Mouse (Mus musculus) liver, embryonic 16.5 days (tissue): ENCODE measurements around the gene Mamdc4. TPM values are rescaled to one million over a fixed set of nuclear protein-coding genes. Genes with fewer than 3 reads are reported as not detected.
"Not testable (repeated sequence)": the region's sequence is repeated elsewhere in the genome, so short reads cannot be mapped to it uniquely, and the experiment has no call there.

Experiments used
- ATAC-seq: fragments of 200-750 bp; cut with Nextera tagmentation; 2 replicates; pipeline ENCODE4 v1.8.0; 2017; ENCODE audit warnings: low read depth, mild to moderate bottlenecking, moderate number of reproducible peaks, moderate library complexity
- H3K27ac ChIP-seq: fragments of 300-500 bp; sonication (generic); 2 replicates; pipeline ENCODE4 v1.5.1; 2014; ENCODE audit warnings: mild to moderate bottlenecking, low read length
- H3K27me3 ChIP-seq: fragments of 300-500 bp; sonication (generic); 2 replicates; pipeline ENCODE4 v1.6.1; 2014; ENCODE audit warnings: low read depth, low read length, mixed read lengths; ENCODE audit not compliant: control insufficient read depth, insufficient read depth
- H3K36me3 ChIP-seq: fragments of 300-500 bp; sonication (generic); 2 replicates; pipeline ENCODE4 v1.6.1; 2014; ENCODE audit warnings: mild to moderate bottlenecking; ENCODE audit not compliant: control insufficient read depth, insufficient read depth
- H3K4me1 ChIP-seq: fragments of 300-500 bp; sonication (generic); 2 replicates; pipeline ENCODE4 v1.6.1; 2014; ENCODE audit warnings: low read depth, low read length, mixed read lengths; ENCODE audit not compliant: control insufficient read depth
- H3K4me2 ChIP-seq: fragments of 300-500 bp; sonication (generic); 2 replicates; pipeline ENCODE4 v1.6.1; 2014; ENCODE audit warnings: low read depth, low read length, mixed read lengths
- H3K4me3 ChIP-seq: fragments of 300-500 bp; sonication (generic); 2 replicates; pipeline ENCODE4 v1.5.1; 2014; ENCODE audit warnings: low read depth, mild to moderate bottlenecking, low read length
- H3K9ac ChIP-seq: fragments of 300-500 bp; sonication (generic); 2 replicates; pipeline ENCODE4 v1.6.1; 2014; ENCODE audit warnings: low read depth, low read length
- H3K9me3 ChIP-seq: fragments of 300-500 bp; sonication (generic); replicated peaks from 2 replicates; pipeline ENCODE4 v1.6.1; 2016; ENCODE audit warnings: low read length; ENCODE audit not compliant: control insufficient read depth
- WGBS: fragments of 180-500 bp; shearing (Covaris S2); extraction: QIAGEN DNeasy Blood & Tissue Kit; methylation state at CpG from one replicate; pipeline ENCODE4 v1.1.7; 2014; ENCODE audit not compliant: insufficient replicate concordance; 5-methylcytosine and 5-hydroxymethylcytosine counted together
- polyA plus RNA-seq: library from polyadenylated mRNA; unstranded; fragments of >200 nt; fragmentation: Nextera tagmentation; extraction: Ambion mirVana; gene quantifications from 2 replicates; pipeline ENCODE4 v1.2.1, GENCODE M21; 2015

Gene Mamdc4
- polyA plus RNA-seq, 1 experiment from 2014 or later = 7.2 TPM

DNA sequence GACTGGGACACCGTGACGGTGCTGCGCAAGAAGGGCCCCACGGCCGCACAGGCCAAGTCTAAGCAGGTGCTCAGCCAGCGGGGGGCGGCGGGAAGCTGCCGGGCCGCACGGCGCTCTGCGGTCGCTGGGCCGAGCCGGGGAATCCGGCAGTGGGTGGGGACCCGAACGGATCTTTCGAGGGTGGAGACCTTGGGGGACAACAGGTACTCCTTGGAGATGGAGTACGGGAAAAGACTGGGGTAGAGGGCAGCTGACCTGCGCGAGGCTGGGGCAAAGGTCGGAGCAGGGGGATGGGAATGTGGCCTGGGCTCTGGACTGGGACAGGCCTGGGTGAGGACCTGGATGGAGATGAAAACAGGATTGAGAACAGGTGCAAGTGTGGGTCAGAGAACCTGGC, 16.7 kb downstream of the Mamdc4 start:
- WGBS = 0% methylated on average over 24 of the region's 24 CpGs
- peak; percentile 53 for ATAC-seq
- no peaks in the 10 kb centered on the region for H3K27me3 ChIP-seq
- peak overlapping the region; percentile 79 for H3K27ac ChIP-seq
- H3K4me2 ChIP-seq = peak overlapping the region; percentile 87
- H3K9ac ChIP-seq = peak overlapping the region; percentile 94
- H3K9me3 ChIP-seq = no peaks in the 10 kb centered on the region
- H3K36me3 ChIP-seq = peaks cover 18% of the 10 kb centered on the region
- peaks cover 22% of the 10 kb centered on the region for H3K4me1 ChIP-seq
- H3K4me3 ChIP-seq = peak overlapping the region; percentile 87

DNA sequence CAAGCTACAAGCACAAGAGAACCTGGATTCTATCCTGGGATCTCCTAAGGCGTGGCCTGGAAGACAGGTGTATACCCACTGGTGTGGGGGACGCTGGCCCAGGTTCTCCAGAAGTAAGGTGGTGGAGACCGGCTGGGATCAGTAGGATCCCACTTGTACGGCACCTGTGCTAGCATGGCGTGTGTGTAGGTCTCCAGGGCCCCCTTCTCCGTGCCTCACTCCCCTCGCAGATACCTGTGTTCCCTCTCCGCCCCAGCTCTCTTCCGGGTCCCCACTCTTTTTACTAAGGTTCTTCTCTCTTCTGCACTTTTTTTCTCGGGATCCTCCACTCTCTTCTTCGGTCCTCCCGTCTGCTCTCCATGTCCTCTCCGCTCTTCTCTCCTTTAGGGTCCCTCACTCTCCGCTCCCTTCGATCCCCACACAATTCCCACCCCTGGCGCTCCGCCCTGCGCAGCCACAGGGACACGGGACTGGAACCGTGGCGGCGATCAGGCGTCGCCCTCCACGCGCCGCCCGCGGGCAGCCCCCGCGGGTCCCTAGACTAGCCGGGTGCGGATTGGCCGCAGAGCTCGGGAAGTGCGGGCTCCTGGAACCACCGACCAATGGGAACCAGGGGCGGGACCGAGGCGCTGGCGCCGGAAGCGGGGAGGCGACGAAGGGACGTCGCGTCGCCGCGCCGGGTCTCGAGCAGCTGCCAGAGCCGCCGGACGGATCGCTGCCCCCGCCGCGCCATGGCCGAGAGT, 17.3 kb downstream of the Mamdc4 start, which contains the start of gene Edf1:
Gene Edf1 (plus strand): TSS at position 627 of the 743 bp plus-strand sequence.
- Histone ChIP-seq H3K9ac (peak within 1 kb of the TSS; percentile 94), H3K36me3 (peaks cover 13% of the 10 kb centered on the region), H3K27ac (peak within 1 kb of the TSS; percentile 79), H3K27me3 (no peaks in the 10 kb centered on the region), H3K4me3 (peak within 1 kb of the TSS; percentile 87), H3K9me3 (no peaks in the 10 kb centered on the region), H3K4me2 (peak within 1 kb of the TSS; percentile 93), H3K4me1 (peaks cover 22% of the 10 kb centered on the region)
- peak; percentile 99 for ATAC-seq
- WGBS = under 1% methylated on average over 60 of the region's 61 CpGs

DNA sequence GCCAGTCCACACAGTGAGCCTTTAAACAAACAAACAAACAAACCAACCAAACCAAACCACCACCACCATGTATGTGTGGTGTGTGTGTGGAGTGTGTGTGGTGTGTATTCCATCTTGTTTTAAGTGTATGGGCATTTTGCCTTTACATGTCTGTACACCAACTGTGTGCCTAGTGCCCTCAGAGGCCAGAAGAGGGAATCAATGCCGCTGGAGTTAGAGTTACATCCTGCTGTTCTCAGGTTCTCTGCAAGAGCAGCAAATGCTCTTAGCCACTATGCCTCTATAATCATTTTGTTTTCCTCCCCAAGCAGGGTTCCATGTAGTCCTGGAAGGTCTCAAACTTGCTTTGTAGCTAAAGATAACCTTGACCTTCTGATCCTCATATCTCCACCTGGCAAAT, 18.3 kb downstream of the Mamdc4 start:
- H3K4me2 ChIP-seq = no peak overlapping the region
- H3K4me1 ChIP-seq = peaks cover 22% of the 10 kb centered on the region
- 56% methylated on average over 1 of the region's 1 CpGs for WGBS
- no peak overlapping the region for H3K4me3 ChIP-seq
- no peak overlapping the region for H3K27ac ChIP-seq
- ATAC-seq = no peak
- H3K9ac ChIP-seq = no peak overlapping the region
- peaks cover 8% of the 10 kb centered on the region for H3K36me3 ChIP-seq
- H3K9me3 ChIP-seq = no peaks in the 10 kb centered on the region
- H3K27me3 ChIP-seq = no peaks in the 10 kb centered on the region

DNA sequence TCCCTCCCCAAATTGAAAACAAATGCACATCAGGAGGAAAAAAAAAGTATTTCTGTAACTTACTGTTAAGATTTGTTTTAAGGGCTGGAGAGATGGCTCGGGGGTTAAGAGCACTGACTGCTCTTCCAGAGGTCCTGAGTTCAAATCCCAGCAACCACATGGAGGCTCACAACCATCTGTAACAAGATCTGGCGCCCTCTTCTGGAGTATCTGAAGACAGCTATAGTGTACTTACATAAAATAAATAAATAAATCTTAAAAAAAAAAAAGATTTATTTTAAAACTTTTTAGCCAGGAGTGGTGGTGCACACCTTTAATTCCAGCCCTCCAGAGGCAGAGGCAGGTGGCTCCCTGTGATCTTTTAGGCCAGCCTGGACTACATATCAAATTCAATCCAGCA, 19.2 kb downstream of the Mamdc4 start:
- H3K27ac ChIP-seq, H3K9ac ChIP-seq, H3K27me3 ChIP-seq, H3K9me3 ChIP-seq, H3K4me3 ChIP-seq, H3K36me3 ChIP-seq, H3K4me2 ChIP-seq, ATAC-seq: not testable (repeated sequence)
- peaks cover 22% of the 10 kb centered on the region for H3K4me1 ChIP-seq
- 45% methylated on average over 2 of the region's 2 CpGs for WGBS

DNA sequence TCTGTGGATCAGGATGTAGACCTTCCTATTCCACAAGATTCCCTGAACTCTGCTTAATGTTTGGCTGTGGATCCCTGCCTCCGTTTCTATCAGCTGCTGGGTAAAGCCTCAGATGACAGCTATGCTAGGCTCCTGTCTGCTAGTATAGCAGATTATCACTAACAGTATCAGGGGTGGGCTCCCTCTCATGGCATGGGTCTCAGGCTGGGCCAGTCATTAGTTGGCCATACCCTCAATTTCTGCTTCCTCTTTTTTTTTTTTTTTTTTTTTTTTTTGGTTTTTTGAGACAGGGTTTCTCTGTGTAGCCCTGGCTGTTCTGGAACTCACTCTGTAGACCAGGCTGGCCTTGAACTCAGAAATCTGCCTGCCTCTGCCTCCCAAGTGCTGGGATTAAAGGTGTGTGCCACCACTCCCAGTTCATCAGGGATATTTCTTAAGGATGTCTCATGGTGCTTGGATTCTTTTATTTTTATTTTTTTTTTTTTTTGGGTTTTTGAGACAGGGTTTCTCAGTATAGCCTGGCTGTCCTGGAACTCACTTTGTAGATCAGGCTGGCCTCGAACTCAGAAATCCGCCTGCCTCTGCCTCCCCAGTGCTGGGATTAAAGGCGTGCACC, 21.4 kb downstream of the Mamdc4 start:
- WGBS = 62% methylated on average over 4 of the region's 4 CpGs
- H3K4me1 ChIP-seq, ATAC-seq: not testable (repeated sequence)

DNA sequence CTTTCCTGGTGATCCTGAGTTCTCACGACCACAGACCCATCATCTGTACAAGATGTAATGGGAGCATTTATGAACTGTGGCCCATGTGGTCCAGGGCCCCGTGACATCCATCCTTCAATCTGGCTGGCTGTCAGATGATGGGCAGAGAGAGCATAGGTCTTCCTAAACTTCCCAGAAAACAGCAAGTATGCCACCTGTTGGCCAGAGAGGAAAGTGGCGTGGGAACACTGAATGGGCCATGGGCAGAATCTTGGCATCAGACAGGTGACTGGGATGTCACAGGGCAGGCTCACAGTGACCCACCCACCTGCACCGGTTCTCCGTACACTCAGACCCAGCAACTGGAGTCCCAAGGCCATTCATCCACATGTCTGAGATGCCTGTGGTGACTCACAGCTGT, 23.5 kb downstream of the Mamdc4 start:
- H3K27ac ChIP-seq = no peak overlapping the region
- no peak overlapping the region for H3K9ac ChIP-seq
- no peak for ATAC-seq
- no peak overlapping the region for H3K4me2 ChIP-seq
- no peak overlapping the region for H3K4me3 ChIP-seq
- peaks cover 4% of the 10 kb centered on the region; the same call in 1 of the 2 replicates for H3K4me1 ChIP-seq
- H3K27me3 ChIP-seq = no peaks in the 10 kb centered on the region
- no peaks in the 10 kb centered on the region for H3K36me3 ChIP-seq
- H3K9me3 ChIP-seq = no peaks in the 10 kb centered on the region
- 34% methylated on average over 5 of the region's 5 CpGs for WGBS

More for the DNA sequence above, 21.4 kb downstream of the Mamdc4 start:
- H3K4me3 ChIP-seq, H3K9ac ChIP-seq, H3K27ac ChIP-seq, H3K9me3 ChIP-seq, H3K36me3 ChIP-seq, H3K4me2 ChIP-seq, H3K27me3 ChIP-seq: not testable (repeated sequence)

DNA sequence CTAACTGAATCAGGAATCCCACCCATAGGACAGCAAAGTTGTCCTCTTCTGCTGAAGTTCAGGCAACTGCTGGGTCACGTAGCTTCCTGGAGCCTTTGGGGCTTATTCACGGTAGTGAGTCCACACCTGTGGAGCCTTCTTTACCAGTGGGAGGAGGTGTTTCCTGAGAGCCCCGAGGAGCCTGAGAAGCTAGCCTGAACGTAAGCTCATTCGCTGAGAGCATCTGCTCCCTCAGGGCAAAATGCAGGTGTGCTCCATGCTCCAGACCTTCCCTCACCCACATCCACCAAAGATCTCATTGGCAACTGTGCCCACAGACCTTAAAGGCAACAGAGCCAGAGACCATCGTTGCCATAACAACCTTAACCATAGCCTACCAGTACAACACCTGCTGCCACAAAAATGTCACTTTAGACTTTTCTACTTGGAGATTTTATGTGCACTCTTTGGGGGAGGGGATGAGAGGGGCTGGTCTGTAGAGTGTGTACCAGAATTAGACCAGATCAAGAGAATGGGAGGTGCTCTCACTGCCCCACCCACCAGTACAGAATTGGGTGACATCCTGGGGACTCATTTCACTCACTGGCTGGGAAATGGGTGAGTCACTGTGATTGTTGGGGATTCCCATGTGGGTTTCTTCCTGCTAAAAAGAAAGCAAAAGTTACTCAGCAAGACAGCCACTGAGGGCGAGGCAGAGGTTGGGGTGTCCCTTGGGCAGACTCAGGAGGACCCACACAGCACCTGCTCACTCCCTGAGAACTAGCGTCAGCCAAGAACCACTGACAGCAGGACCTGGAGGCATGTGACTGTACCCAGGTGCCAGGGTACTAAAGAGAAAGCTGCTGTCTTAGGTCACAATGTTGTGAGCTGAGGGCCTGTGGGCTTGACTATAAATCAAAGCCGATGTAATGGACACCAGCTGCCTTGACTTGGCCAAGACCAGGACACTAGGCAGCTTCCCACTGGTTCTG, 25.3 kb downstream of the Mamdc4 start:
- Histone ChIP-seq H3K9ac (no peak overlapping the region), H3K27me3 (no peaks in the 10 kb centered on the region), H3K4me1 (peaks cover 16% of the 10 kb centered on the region), H3K4me2 (no peak overlapping the region), H3K4me3 (no peak overlapping the region), H3K36me3 (no peaks in the 10 kb centered on the region; the same call in 1 of the 2 replicates), H3K27ac (no peak overlapping the region), H3K9me3 (no peaks in the 10 kb centered on the region)
- WGBS = 66% methylated on average over 9 of the region's 9 CpGs
- no peak for ATAC-seq

DNA sequence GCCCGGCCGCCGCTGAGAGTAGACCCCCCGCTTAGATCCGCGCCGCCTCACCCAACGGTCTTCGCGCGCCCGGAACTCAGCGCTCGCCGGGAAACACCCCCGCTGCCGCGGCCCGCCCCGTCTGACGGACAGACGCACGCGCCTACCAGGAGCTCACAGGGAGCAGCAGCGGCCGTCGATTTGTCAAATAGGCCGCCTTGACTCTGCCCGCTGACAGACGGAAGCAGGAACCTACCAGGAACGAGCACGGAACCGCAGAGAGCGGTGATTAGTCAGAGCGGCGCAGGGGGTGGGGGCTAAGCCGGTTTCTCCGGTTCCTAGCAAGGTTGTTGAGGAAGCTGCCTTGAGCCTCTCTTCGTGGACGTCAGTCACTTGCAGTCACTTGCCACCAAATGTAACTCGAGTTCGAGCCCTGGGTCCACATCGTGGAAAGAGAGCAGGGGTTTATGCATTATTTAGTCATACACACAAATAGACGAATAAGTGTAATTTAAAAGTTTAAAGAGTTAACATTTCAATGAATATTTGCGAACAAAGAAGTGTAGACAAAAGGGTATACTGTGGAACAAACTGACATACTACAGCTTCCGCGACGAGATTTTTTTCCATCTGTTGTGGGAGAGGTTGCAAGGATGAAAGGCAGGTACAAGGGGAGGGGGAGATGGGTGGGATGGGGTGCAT, 27.7 kb downstream of the Mamdc4 start, which contains the start of gene Traf2:
Gene Traf2 (minus strand): TSS at position 130 of the 681 bp plus-strand sequence.
- WGBS = 3% methylated on average over 48 of the region's 48 CpGs
- peak within 1 kb of the TSS; percentile 76 for H3K27ac ChIP-seq
- no peaks in the 10 kb centered on the region; the same call in 1 of the 2 replicates for H3K36me3 ChIP-seq
- peak within 1 kb of the TSS; percentile 85 for H3K9ac ChIP-seq
- H3K4me2 ChIP-seq = peak within 1 kb of the TSS; percentile 83
- H3K4me3 ChIP-seq = peak within 1 kb of the TSS; percentile 86
- peaks cover 16% of the 10 kb centered on the region for H3K4me1 ChIP-seq
- no peaks in the 10 kb centered on the region for H3K27me3 ChIP-seq
- no peaks in the 10 kb centered on the region for H3K9me3 ChIP-seq
- ATAC-seq = peak; percentile 99
